Mouse (Mus musculus) cortical plate, adult 2 months (tissue): ENCODE results near the gene Ccdc24.

Source experiments
- CTCF ChIP-seq: fragments of 200-500 bp; IDR thresholded peaks from 2 replicates; pipeline ENCODE4 v1.5.1; 2011; ENCODE audit warnings: mild to moderate bottlenecking, control low read depth, low read length; ENCODE audit not compliant: insufficient read depth; ENCODE audit errors: extremely low read depth
- POLR2A ChIP-seq: fragments of 200-500 bp; IDR thresholded peaks from 2 replicates; pipeline ENCODE4 v1.6.1; 2011; ENCODE audit warnings: mild to moderate bottlenecking, low read length, control low read depth; ENCODE audit not compliant: insufficient read depth; ENCODE audit errors: extremely low read depth

- TF ChIP-seq CTCF: no peak
- no peak for TF ChIP-seq POLR2A
Observed at GRCm38 (mm10) chr4:117906196-117906595, 33.8 kb upstream of the Ccdc24 start.
